Mouse (Mus musculus) hindbrain, embryonic 11.5 days (tissue): ENCODE measurements around the gene Abcd2. TPM values are rescaled to one million over a fixed set of nuclear protein-coding genes. Genes with fewer than 3 reads are reported as not detected.

Source experiments
- ATAC-seq: fragments of 200-750 bp; cut with Nextera tagmentation; 2 replicates; pipeline ENCODE4 v1.8.0; 2017; ENCODE audit warnings: mild to moderate bottlenecking, moderate TSS enrichment, moderate library complexity; ENCODE audit not compliant: low FRiP score
- DNase-seq: peaks from one replicate; pipeline ENCODE4 v3.0.0-alpha.2; 2015; ENCODE audit warnings: low spot score
- H3K27ac ChIP-seq: fragments of 300-500 bp; sonication (generic); 2 replicates; pipeline ENCODE4 v1.5.1; 2014; ENCODE audit warnings: mild to moderate bottlenecking, low read depth, low read length
- H3K27me3 ChIP-seq: fragments of 300-500 bp; sonication (generic); 2 replicates; pipeline ENCODE4 v1.6.1; 2014; ENCODE audit warnings: mild to moderate bottlenecking, low read length, moderate library complexity, mixed read lengths; ENCODE audit not compliant: control insufficient read depth, insufficient read depth
- H3K36me3 ChIP-seq: fragments of 300-500 bp; sonication (generic); 2 replicates; pipeline ENCODE4 v1.6.1; 2014; ENCODE audit warnings: mild to moderate bottlenecking, low read length, moderate library complexity, mixed read lengths; ENCODE audit not compliant: control insufficient read depth, insufficient read depth
- H3K4me1 ChIP-seq: fragments of 300-500 bp; sonication (generic); replicated peaks from 2 replicates; pipeline ENCODE4 v1.6.1; 2014; ENCODE audit warnings: low read length, mixed read lengths; ENCODE audit not compliant: control insufficient read depth, insufficient read depth
- H3K4me2 ChIP-seq: fragments of 300-500 bp; sonication (generic); replicated peaks from 2 replicates; pipeline ENCODE4 v1.6.1; 2014; ENCODE audit warnings: mild to moderate bottlenecking, low read depth, low read length
- H3K4me3 ChIP-seq: fragments of 300-500 bp; sonication (generic); 2 replicates; pipeline ENCODE4 v1.5.1; 2014; ENCODE audit warnings: low read depth, low read length
- H3K9ac ChIP-seq: fragments of 300-500 bp; sonication (generic); 2 replicates; pipeline ENCODE4 v1.6.1; 2014; ENCODE audit warnings: low read depth, low read length
- H3K9me3 ChIP-seq: fragments of 300-500 bp; sonication (generic); 2 replicates; pipeline ENCODE4 v1.6.1; 2016; ENCODE audit warnings: low read length; ENCODE audit not compliant: control insufficient read depth
- WGBS: fragments of 180-500 bp; shearing (Covaris S2); extraction: QIAGEN DNeasy Blood & Tissue Kit; methylation state at CpG from one replicate; pipeline ENCODE4 v1.1.7; 2014; 5-methylcytosine and 5-hydroxymethylcytosine counted together
- polyA plus RNA-seq: library from polyadenylated mRNA; unstranded; fragments of >200 nt; fragmentation: Nextera tagmentation; extraction: Ambion mirVana; gene quantifications from 2 replicates; pipeline ENCODE4 v1.2.1, GENCODE M21; 2014

Gene Abcd2
- polyA plus RNA-seq, 1 experiment from 2014 or later = 22.1 TPM

DNA sequence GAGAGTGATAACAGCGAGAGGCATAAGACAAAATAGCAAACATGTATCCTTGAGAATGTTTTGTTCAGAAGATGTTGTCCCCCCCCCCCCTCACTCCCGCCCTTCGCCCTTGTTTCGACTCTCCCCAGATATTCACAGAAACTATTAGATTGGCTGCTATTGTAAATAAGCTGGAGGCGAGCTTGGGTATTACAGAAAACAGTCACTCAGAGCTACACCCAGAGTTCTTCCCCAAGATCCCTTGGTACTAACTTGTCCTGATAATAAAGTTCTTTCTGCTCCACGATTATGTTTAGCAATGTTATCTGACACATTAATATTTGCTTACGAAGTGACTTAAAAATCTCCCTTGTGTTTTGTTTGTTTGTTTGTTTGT lies 612 bp upstream of the Abcd2 start:
- no peak for DNase-seq
- H3K9ac ChIP-seq = peak overlapping the region; percentile 25; the same call in 1 of the 2 replicates
- H3K36me3 ChIP-seq = no peaks in the 10 kb centered on the region
- H3K4me1 ChIP-seq = no peaks in the 10 kb centered on the region
- peak; percentile 59 for ATAC-seq
- peak overlapping the region; percentile 37 for H3K4me2 ChIP-seq
- no peaks in the 10 kb centered on the region for H3K9me3 ChIP-seq
- H3K27ac ChIP-seq = peak overlapping the region; percentile 63
- WGBS = 12% methylated on average over 7 of the region's 7 CpGs
- no peaks in the 10 kb centered on the region for H3K27me3 ChIP-seq
- peak overlapping the region; percentile 39 for H3K4me3 ChIP-seq

DNA sequence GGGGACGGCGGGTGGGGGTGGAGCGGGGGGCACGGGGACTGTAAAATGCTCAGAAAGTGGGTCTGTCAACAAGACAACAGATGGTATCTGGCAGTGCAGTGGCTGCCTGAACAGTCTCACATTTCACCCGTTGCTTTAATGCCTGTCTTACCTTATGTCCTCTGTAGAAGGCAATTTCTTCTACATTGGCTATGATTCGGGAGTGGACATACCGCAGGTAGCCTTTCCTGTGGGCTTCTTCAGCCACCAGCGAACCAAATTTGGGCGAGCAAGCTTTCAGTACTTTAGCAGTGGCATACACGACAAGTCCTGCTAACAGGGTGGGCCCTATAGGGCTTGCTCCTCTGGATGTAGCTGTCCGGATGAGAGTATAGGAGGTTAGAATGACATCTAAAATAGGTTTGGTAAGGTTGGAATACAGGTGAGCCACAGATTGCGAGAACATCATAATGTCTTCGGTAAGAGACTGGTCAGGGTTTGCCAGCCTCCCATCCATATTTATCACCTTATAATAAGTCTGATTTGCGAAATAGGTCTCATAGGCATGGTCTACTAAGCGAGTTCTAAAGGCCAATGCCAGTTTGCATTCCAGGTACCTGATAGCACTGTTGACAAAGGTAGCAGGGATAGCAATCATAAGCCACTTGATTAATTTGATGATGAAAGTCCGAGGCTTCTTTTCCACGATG lies 936 bp downstream of the Abcd2 start:
- Histone ChIP-seq H3K27ac (peak overlapping the region; percentile 24), H3K4me3 (peak overlapping the region; percentile 39), H3K27me3 (no peaks in the 10 kb centered on the region), H3K9me3 (no peaks in the 10 kb centered on the region), H3K4me2 (peak overlapping the region; percentile 37), H3K4me1 (no peaks in the 10 kb centered on the region), H3K36me3 (no peaks in the 10 kb centered on the region), H3K9ac (peak overlapping the region; percentile 55)
- WGBS = 35% methylated on average over 17 of the region's 17 CpGs
- DNase-seq = peak; percentile 31
- ATAC-seq = peak; percentile 41

DNA sequence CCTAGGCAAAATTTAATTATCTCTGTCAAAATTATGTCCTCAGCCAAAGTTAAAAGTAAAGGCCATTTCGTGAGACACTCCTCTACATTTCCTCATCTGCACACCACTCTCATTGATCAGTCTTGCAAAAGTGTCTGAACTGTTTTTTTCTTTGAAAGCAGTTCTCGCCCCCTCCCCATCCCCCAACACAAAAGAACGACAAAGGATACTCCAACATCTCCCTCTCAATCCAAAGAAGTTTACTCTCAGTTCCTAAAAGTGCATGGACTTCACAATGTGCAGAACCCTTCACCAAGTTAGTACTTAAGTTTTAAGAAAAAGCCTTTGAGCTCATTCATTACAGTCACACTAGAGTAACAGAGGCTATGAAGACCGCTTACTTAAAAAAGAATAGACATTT lies 1.6 kb downstream of the Abcd2 start:
- peak overlapping the region; percentile 24; the same call in 1 of the 2 replicates for H3K27ac ChIP-seq
- 20% methylated on average over 4 of the region's 4 CpGs for WGBS
- ATAC-seq (no peak), DNase-seq (peak; percentile 47)
- peak overlapping the region; percentile 39 for H3K4me3 ChIP-seq
- no peaks in the 10 kb centered on the region for H3K4me1 ChIP-seq
- H3K4me2 ChIP-seq = peak overlapping the region; percentile 37
- no peaks in the 10 kb centered on the region for H3K27me3 ChIP-seq
- H3K9ac ChIP-seq = peak overlapping the region; percentile 55
- H3K36me3 ChIP-seq = no peaks in the 10 kb centered on the region
- no peaks in the 10 kb centered on the region for H3K9me3 ChIP-seq

DNA sequence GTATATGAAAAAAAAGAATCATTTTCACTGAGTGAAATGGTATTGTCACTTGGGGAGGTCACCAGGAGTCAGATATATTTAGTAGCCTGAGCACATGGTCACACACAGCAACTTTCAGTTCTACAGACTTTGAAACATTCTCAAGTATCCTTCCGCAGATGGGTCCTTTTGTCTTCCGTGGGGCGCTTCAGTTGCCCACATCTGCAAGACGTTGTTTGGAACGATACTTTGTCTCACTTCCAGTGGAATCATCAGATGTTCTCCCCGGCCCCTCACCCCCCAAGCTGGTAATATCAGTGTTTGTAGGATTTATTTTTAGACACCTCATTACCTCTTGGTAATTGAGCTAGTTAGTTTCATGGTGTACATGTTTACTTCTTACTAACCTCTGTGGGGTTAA lies 5.2 kb downstream of the Abcd2 start:
- Histone ChIP-seq H3K36me3 (no peaks in the 10 kb centered on the region), H3K27ac (no peak overlapping the region), H3K9ac (no peak overlapping the region), H3K4me2 (no peak overlapping the region), H3K4me1 (no peaks in the 10 kb centered on the region), H3K9me3 (no peaks in the 10 kb centered on the region), H3K4me3 (no peak overlapping the region), H3K27me3 (no peaks in the 10 kb centered on the region)
- WGBS = 85% methylated on average over 6 of the region's 6 CpGs
- ATAC-seq (no peak), DNase-seq (no peak)

DNA sequence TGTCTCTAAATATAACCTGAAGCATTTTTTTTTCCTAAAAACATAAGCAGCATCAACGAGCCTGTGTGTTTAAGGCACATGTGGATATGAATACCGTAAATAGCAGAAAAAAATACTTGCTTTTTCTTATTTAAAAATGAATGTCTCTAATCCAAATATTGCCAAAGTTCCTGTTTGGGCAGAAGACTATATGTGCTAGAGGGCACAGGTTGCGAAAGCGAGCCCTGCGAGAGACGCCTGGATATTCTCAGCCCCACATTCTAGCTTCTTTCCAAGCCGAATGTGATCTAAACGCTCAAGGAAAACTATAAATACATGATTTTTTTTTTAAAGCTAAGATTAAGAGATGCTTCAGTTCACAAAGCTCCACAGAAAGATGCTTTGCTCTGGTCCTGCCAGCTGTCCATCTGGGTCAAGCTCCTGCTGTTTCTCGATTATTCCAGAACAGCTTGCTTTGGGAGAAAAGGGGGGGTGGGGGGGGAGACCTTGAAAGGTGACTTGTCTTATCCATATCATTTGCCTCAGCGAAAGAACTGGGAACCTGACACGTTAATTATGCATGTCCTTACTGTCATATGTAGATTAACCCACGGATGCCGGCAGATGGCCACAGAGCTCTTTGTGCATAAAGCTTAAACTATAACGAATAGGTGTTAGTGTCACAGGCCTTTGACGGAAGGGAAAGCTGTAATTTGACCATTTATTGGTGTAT lies 11.5 kb downstream of the Abcd2 start:
- H3K9me3 ChIP-seq = no peaks in the 10 kb centered on the region
- H3K9ac ChIP-seq = no peak overlapping the region
- no peaks in the 10 kb centered on the region for H3K27me3 ChIP-seq
- no peaks in the 10 kb centered on the region for H3K36me3 ChIP-seq
- DNase-seq (peak; percentile 8), ATAC-seq (peak; percentile 57; the same call in 1 of the 2 replicates)
- no peak overlapping the region for H3K4me3 ChIP-seq
- no peak overlapping the region for H3K4me2 ChIP-seq
- H3K27ac ChIP-seq = no peak overlapping the region
- WGBS = 61% methylated on average over 15 of the region's 15 CpGs
- H3K4me1 ChIP-seq = no peaks in the 10 kb centered on the region

DNA sequence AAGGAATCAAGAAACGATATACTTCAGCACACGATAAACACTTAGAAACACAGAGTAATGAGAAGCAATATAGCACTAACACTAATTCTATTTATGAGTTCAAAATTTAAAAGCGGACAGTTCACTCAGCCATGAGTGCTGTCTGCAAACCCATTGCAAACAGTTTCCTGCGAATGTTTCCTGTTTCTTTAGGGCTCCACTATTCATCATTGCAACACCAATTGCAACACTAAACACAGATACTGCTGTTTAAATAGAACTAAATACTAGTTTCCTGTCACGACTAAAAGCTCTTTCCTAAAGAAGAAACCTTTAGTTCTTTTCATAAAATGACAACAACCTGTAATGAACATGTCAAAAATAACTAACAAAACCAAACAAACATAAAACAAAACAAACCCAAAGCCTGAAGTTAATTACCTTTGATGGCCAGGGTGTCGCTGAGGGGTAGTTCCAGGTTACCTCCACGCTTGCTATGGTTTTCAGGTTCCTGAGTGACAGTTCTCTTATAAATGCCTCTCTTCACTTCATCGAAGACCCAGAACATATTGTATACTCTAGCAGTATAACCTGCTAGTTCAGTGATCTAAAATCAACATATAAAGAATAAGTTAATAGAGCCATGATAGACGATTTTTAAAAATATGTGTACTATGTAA lies 12.8 kb downstream of the Abcd2 start:
- H3K4me2 ChIP-seq = no peak overlapping the region
- no peak for DNase-seq
- H3K36me3 ChIP-seq = no peaks in the 10 kb centered on the region
- no peak overlapping the region for H3K9ac ChIP-seq
- H3K27ac ChIP-seq = no peak overlapping the region
- no peaks in the 10 kb centered on the region for H3K4me1 ChIP-seq
- no peak overlapping the region for H3K4me3 ChIP-seq
- H3K9me3 ChIP-seq = no peaks in the 10 kb centered on the region
- WGBS = 86% methylated on average over 9 of the region's 9 CpGs
- no peaks in the 10 kb centered on the region for H3K27me3 ChIP-seq
- ATAC-seq = no peak

DNA sequence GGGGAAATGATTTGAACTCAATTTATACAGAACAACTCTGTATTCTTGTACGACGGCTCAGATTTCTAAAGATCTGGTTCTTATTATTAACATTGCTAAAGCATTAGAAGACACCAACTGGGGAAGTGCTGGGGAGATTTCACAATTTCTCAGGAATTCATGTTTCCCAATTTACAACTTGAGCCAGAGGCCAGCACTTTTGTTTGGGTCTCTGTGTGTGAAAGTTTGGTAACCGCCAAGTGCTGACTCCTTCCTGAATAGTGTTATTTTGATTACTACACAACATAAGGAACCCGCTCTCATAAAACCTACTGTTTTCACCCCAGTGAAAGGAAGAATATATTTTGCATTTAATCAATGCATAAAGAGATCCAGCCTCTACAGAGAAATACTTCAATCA lies 19.4 kb downstream of the Abcd2 start:
- Histone ChIP-seq H3K36me3 (no peaks in the 10 kb centered on the region), H3K9me3 (no peaks in the 10 kb centered on the region), H3K9ac (no peak overlapping the region), H3K4me1 (no peaks in the 10 kb centered on the region), H3K27me3 (no peaks in the 10 kb centered on the region), H3K27ac (no peak overlapping the region), H3K4me2 (no peak overlapping the region), H3K4me3 (no peak overlapping the region)
- DNase-seq (no peak), ATAC-seq (no peak)
- WGBS = 84% methylated on average over 4 of the region's 4 CpGs

DNA sequence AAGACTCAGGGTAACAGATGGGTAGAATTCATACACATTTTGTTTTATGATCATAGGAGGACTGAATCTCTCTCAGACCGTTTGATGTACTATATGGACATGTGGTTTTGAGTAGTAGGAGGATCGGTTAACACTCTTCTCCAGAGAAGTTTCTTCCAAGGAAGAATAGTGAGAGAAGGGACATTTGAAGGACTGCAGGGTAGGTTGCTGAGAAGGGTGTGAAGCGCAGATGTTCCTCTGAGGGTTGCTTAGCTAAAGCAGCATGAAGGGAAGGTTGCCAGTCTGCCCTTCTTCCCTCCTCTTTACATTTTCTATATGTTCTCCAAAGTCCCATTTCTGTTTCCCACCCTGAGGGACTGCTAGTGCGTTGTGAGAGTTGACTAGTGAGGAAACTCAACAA lies 20.3 kb downstream of the Abcd2 start:
- no peak overlapping the region for H3K27ac ChIP-seq
- 97% methylated on average over 4 of the region's 4 CpGs for WGBS
- H3K4me2 ChIP-seq = no peak overlapping the region
- DNase-seq (no peak), ATAC-seq (no peak)
- H3K9ac ChIP-seq = no peak overlapping the region
- no peaks in the 10 kb centered on the region for H3K4me1 ChIP-seq
- H3K9me3 ChIP-seq = no peaks in the 10 kb centered on the region
- H3K27me3 ChIP-seq = no peaks in the 10 kb centered on the region
- H3K36me3 ChIP-seq = no peaks in the 10 kb centered on the region
- no peak overlapping the region for H3K4me3 ChIP-seq
